Mouse (Mus musculus): ENCODE results near the gene Mfsd10.

Mfsd10 gene

DNA sequence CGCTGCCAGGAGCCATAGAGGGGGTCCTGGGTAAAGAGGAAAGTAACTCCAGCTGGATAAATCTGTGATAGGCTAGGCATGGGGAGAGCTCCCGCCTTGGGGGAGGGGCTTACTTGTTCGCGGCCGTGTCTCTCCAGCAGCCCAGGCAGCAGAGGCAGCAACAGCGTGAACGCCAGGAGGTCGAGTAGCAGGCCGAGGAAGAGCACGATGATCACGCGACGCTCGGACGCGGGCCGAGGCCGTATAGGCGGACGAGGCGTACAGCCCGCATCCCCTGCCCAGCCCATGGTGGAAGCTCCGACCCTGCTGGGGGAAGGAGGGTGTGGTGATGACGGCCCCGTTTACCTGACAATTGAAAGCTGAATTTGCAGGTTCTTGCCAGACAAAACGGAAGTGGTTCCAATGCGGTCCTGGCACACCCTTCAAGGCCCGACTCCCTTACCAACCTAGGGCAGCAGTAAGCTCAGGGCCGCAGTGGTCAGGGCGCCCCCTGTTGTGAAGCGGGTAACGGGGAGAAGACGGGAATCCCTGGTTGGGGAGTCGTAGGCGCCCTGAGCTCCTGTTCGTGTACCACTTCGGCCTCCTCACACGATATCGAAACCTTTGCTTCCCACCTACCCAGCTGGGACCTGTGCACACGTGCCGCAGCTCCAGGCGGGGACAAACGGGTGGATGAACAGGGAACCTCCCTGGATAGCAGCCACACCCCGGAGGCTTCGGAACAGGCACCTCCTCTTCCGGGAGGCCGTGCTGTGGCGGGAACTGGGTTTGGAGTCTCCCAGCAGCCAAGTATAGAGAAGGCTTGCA lies at the start of gene Mfsd10:
Gene Mfsd10, minus strand, starts transcription at position 732 of the 807 bp plus-strand sequence.
- peak; percentile 39 for DNase-seq (ENCODE audit: low read depth, low spot score)

- DNase-seq (ENCODE audit: low read depth, low spot score): no peak
Observed at GRCm38 (mm10) chr5:34670280-34670679, 33.3 kb upstream of the Mfsd10 start.

GRCm38 (mm10) chr5:34669493-34669892 lies 32.5 kb upstream of the Mfsd10 start:
- no peak for DNase-seq (ENCODE audit: low read depth, low spot score)

- DNase-seq (ENCODE audit: low read depth, low spot score): no peak
Observed at GRCm38 (mm10) chr5:34663231-34663630, 26.2 kb upstream of the Mfsd10 start.

DNA sequence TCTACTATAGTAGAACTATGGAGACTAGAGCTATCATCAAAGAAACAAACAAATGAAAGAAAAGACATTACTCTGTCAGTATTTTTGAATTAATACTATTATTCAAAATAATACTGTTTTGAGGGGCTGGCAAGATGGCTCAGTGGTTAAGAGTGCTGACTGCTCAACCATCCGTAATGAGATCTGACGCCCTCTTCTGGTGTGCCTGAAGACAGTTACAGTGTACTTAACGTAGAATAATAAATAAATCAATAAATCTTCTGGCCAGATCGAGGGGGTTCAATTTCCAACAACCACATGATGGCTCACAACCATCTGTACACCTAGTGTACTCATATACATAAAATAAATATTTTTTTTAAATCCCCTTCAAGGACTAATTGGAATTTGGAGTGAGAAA lies 24.9 kb upstream of the Mfsd10 start:
- no peak for DNase-seq (ENCODE audit: low read depth, low spot score)

DNA sequence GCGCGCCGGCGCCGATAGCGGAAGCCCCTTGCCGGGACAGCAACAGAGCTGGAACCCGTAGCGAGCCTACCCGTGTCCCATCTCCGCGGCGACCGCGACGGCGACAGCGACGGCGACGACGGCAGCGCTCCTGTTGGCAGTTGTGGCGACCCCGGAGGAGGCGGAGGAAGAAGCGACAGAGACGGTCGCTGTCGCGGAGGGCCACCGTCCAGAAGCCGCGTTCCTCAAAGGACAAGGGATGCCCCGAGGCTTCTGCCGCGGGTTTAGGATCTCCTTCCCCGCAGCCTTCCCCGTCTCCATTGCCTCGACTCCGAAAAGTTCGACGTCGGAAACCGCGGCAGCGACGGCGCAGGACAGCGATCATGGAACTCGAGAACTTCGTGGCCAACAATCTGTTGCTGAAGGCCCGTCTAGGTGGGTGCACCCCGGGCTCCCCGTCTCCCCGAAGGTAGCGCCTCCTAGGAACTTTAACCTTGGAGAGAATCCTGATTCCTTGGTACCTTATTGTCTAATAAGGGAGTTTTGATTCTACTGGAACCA lies 23.6 kb upstream of the Mfsd10 start:
- no peak for DNase-seq (ENCODE audit: low read depth, low spot score)

DNA sequence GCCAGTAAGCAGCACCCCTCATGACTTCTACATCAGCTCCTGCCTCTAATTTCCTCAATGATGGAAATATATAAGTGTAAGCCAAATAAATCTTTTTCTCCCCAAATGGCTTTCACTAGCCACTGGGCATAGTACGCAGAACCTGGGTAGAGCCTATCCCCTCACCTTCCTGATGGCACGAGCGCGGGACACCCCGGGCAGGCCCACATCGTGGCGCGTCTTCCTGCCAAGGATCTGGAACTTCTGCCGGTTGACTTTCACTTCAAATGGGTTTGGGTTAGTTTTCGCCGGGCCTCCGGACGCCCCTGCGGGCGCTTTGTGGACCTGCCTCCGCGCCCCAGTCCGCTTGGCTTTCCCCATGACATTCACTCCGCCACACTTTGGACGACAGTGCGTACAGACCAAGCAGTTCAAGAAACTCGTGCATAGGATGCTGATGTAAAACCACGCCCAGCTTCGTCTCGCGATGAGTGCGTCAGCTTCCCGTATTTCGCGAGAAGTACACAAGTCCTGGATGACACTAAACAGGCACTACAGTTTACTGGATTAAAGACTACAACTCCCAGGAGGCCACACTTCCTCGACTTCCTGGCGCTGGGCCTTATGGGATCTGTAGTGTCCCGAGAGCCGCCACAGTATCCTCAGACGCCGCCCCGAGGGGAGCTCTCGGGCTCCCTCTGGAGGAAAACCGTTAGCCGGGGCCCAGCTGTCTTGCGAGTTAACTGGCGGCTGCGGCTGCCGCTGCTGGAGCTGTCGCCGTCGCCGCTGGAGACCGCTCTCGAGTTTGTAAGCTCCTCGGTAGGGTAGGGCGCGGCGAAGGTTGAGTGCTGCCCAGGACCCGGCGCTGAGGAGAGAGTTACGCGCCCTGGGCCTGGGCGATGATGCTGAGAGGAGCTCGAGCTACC lies 22.9 kb upstream of the Mfsd10 start, which contains the start of the genes Nop14 and Grk4:
Gene Nop14, minus strand, starts transcription at position 463 of the 905 bp plus-strand sequence.
Gene Grk4, plus strand, starts transcription at position 694 of the 905 bp plus-strand sequence.
- DNase-seq (ENCODE audit: low read depth, low spot score): peak; percentile 98

GRCm38 (mm10) chr5:34657556-34657955 lies 20.5 kb upstream of the Mfsd10 start:
- DNase-seq (ENCODE audit: low read depth, low spot score): no peak

DNA sequence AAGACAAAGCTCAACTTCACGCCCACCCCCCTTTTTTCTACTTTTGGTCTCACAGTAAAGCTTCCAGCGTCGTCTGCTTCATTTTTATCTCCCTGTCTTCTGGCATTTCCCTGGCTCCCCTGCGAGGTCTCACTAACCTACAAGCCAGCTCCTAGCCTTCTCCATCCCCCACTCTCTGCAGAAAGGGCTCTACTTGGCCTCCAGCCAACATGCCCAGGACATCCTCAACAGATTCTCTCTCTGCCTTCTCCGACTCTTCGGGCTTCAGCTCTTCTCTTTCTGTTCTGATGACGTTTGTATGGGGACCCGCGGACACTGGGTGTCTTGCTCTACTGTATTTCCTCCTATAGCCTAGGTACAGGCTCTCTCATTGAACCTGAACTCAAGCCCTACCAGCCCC lies 17.9 kb upstream of the Mfsd10 start:
- DNase-seq (ENCODE audit: low read depth, low spot score): no peak

- DNase-seq (ENCODE audit: low read depth, low spot score): no peak
Observed at GRCm38 (mm10) chr5:34652961-34653360, 15.9 kb upstream of the Mfsd10 start.

GRCm38 (mm10) chr5:34647581-34647980 lies 10.6 kb upstream of the Mfsd10 start:
- DNase-seq (ENCODE audit: low read depth, low spot score): peak; percentile 23

DNA sequence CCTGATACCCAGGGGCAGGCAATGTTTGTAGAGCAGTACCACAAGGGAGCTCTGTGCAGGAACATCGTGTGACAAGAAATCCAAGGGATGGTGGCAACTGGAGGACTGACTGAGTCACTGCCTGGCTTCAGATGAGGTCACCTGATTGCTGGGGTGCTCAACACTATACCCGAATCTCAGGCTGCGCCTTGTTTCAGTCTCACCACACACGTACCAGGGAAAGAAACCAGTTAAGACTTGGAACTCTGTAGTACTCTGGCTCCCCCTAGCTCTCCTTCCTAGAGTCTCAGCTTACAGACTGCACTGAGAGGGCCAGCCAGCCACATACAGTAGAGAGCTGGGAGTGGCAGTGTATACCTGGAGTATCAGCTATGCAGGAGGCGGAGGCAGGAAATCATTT lies 5.9 kb upstream of the Mfsd10 start:
- DNase-seq (ENCODE audit: low read depth, low spot score): peak; percentile 56

DNA sequence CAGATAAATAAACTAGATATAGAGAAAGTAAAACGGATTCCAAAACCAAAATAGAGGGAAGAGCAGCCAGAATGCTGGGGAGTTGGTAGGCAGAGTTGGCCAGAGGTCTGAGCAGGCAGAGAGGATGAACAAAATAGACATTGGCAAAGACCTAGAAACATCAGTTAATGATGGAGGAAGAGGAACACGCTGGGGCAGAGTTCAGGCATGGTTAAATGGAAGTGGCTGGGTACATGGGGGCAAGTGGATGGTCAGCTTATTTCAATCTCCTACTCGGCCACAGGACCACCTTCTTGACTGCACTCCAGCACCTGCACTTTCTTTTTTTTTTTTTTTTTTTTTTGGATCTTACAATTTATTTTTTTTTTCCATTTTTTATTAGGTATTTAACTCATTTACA lies 5.0 kb upstream of the Mfsd10 start:
- DNase-seq (ENCODE audit: low read depth, low spot score): no peak

GRCm38 (mm10) chr5:34637591-34638156 lies 662 bp upstream of the Mfsd10 start:
- DNase-seq (ENCODE audit: low read depth, low spot score): no peak

DNA sequence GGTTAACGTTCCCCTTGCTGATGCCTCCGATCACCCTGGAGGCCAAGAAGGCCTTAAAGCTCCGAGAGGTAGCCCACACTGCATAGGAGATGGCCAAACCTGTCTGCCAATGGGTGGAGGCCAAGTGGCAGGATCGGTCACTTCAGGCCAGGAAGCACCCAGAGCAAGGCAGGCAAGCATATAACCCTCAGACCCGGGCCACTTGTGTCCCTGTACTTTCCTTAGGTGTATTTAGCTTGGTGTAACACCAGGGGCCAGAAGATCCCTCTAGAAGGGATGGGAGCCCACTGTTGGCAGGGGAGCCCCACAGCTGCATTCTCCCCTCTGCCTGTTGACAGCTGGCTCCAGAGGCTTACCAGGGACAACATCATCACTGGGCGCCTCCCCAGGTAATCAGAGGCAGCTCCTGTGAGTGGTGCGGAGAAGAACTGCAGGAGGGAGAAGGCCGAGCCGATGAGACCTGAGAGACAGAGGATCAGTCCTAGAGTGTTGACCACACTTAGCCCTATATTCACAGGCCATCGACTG lies 1.3 kb downstream of the Mfsd10 start:
- DNase-seq (ENCODE audit: low read depth, low spot score): no peak

DNA sequence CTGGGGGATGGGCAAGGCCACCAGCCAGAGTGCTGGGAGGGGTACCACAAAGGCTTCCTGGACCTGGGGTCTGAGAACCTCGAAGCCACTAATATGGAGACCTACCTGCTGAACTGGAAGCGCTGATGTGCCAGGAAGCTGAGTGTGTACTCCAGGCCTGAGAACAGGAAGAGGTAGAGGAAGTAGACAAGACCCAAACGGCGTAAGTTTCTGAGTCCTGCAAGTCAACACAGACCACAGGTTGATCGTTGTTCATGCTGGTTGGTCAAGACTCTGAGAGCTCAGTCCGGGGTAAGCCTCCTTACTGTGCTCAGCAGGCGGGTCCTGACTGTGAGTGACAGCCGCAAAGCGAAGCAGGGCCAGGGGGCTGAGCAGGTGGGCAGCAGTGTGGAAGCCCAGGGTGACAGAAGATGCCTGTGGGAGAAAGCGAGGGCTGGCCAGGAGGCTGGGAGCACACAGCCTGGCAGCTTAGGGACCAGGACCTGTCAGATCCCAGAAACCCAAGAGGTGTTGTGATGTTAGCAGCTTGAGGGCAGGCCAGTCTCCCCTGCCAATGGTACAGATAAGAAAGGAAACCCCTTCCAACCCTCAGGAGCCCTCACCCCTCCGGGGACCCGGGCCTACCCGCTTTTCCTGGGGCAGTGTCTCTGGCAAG lies 2.1 kb downstream of the Mfsd10 start:
- no peak for DNase-seq (ENCODE audit: low read depth, low spot score)

DNA sequence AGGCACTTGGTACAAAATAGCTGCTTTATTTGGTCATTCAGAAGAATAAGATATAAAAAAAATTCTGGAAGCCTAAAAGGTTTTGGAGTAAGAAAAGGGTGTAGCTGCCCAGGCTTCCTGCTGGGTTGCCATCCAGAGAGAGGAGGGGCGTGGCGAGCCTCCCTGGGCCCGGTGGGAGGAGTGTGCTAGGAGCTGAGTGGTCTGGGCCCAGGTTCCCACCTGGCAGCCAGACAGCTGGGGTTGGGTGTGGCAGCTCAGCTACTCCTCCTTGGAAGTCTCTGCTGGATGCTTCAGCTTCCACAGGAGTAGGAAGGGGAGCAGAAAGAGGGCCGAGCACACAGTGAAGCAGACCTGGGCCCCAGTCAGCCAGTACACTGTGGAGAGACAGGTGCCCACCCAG lies 3.4 kb downstream of the Mfsd10 start:
- DNase-seq (ENCODE audit: low read depth, low spot score): no peak

DNA sequence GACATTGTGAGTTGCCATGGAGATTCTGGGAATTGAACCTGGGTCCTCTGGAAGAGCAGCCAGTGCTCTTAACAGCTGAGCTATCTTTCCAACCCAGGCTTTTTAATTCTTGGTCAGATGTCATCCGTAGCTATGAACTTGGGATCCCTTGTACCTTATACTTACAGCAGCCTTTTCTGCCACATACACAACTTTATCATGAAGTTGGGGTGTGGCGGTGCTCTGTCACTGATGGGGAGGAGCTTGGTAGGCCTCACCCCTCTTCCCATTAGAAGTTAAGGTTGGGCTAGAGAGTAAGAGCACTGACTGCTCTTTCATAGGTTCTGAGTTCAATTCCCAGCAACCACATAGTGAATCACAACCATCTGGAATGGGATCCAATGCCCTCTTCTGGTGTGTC lies 4.0 kb downstream of the Mfsd10 start:
- DNase-seq (ENCODE audit: low read depth, low spot score): no peak

GRCm38 (mm10) chr5:34609966-34610365 lies 27.0 kb downstream of the Mfsd10 start:
- no peak for DNase-seq (ENCODE audit: low read depth, low spot score)

DNA sequence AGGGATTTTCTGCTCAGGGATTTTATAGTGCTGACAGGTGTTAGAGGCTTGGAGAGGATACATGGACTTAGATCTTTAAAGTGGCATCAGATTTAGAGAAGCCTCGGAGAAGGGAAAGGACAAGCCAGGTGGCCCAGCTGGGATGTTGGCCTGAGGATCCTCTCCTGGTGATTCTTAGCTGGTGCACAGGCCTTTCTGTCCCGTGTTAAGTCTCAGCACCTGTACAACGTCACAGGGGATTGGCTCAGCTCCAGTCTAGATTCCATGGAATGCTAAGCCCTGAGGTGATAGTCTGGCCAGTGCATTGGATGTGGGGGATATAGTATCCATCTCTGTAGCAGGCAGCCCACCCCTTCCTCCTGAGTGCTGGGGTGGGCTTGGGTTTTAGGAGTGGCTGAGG lies 28.8 kb downstream of the Mfsd10 start:
- peak; percentile 69 for DNase-seq (ENCODE audit: low read depth, low spot score)

All from retina, adult 2 months (tissue).